Mouse (Mus musculus): ENCODE results near the gene Casp9.
A peak's percentile ranks its signal among the peaks of the same experiment; 100 is the strongest.

Casp9 gene

DNA sequence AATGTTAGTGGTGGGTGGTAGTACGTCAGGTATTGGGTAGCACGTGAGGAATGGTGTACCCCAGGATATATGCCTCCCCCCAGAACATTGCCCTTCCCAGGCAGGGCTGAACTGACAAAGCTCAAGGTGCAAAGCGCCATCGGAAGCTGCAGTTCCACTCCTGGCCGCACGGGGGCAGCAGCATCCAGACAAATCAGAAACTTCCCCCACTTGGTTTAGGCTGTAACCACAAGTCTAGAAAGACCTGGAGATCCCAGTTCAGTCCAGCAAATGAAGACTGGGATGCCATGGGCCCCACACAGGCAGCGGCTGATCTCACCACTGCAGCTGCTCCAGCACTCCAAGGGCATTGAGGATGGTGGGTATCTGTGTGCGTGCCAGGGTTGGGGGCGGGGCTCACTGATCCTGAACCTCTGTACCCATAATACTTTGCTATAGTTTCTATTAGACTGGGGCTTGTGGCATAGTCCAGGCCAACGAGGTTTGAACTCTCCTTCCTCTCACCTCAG is 64.1 kb downstream of the Casp9 start:
- H3K9me3 ChIP-seq (ENCODE audit: low read length), result no peaks in the 10 kb centered on the region
- peaks cover 35% of the 10 kb centered on the region for H3K4me1 ChIP-seq (replicated peaks; ENCODE audit: low read depth, low read length)
- peak; percentile 97 for TF ChIP-seq CTCF (conservative IDR thresholded peaks at IDR 0.05; ENCODE audit: low read length)
- TF ChIP-seq NANOG (IDR thresholded peaks at IDR 0.05; ENCODE audit: borderline replicate concordance, low read length), result no peak
- H3K27me3 ChIP-seq (ENCODE audit: insufficient read depth, low read length), result 0 out of 2 replicates have a peak, but pooled peaks cover 2% of the 10 kb centered on the region
- H3K36me3 ChIP-seq (ENCODE audit: insufficient read depth, low read length), result peaks cover 12% of the 10 kb centered on the region; the same call in 1 of the 2 replicates
- H3K4me3 ChIP-seq (replicated peaks; ENCODE audit: low read length), result no peak overlapping the region

DNA sequence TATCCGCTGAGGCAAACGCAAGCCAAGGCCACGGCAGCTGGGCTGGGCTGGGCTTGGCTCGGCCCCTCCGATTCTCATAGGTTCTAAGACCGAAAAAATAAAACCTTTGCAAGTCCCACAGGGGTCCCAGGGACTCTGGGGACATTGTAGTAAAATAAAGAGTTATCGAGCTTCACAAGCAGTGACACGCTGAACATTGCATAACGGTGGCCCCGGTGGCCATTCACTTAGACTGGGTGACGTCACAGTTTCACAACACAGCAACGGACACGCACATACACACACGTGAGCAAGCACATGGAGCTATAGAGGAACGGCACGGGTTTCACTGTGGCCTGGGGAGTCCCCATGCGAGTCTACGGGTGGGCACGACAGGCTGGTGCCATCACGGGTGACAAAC is 65.1 kb downstream of the Casp9 start:
- H3K9me3 ChIP-seq (ENCODE audit: low read length), result no peaks in the 10 kb centered on the region
- H3K36me3 ChIP-seq (ENCODE audit: insufficient read depth, low read length), result peaks cover 12% of the 10 kb centered on the region; the same call in 1 of the 2 replicates
- 0 out of 2 replicates have a peak, but pooled peaks cover 2% of the 10 kb centered on the region for H3K27me3 ChIP-seq (ENCODE audit: insufficient read depth, low read length)
- peaks cover 35% of the 10 kb centered on the region for H3K4me1 ChIP-seq (replicated peaks; ENCODE audit: low read depth, low read length)
- no peak for TF ChIP-seq POU5F1 (IDR thresholded peaks at IDR 0.05; ENCODE audit: borderline replicate concordance, low read length)
- no peak for TF ChIP-seq NANOG (IDR thresholded peaks at IDR 0.05; ENCODE audit: borderline replicate concordance, low read length)
- TF ChIP-seq CTCF (conservative IDR thresholded peaks at IDR 0.05; ENCODE audit: low read length), result no peak
- no peak overlapping the region for H3K4me3 ChIP-seq (replicated peaks; ENCODE audit: low read length)

DNA sequence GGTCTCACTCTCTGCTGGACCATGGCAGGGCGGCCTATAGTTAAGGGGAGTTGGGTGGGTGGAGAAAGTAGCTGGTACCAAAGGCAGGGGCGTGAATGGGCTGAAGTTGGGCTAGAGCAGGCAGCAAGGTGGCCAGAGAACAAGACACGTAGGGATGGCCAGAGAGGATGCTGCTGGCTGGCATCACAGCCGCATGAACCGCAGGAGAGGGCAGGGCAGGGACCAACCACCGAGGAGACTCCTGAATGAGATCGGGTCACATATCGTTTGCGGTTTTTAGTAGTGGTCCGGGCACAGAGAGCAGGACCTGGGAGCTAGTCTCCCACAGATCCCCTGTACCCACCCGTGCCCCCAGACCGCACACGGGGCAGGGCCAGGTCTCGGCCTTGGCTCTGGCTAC is 65.9 kb downstream of the Casp9 start:
- Histone ChIP-seq H3K9me3 (ENCODE audit: low read length) (no peaks in the 10 kb centered on the region), H3K27me3 (ENCODE audit: insufficient read depth, low read length) (0 out of 2 replicates have a peak, but pooled peaks cover 2% of the 10 kb centered on the region), H3K36me3 (ENCODE audit: insufficient read depth, low read length) (peaks cover 12% of the 10 kb centered on the region; the same call in 1 of the 2 replicates), H3K4me3 (replicated peaks; ENCODE audit: low read length) (no peak overlapping the region), H3K4me1 (replicated peaks; ENCODE audit: low read depth, low read length) (peaks cover 43% of the 10 kb centered on the region)
- TF ChIP-seq POU5F1 (IDR thresholded peaks at IDR 0.05; ENCODE audit: borderline replicate concordance, low read length), result no peak
- no peak for TF ChIP-seq NANOG (IDR thresholded peaks at IDR 0.05; ENCODE audit: borderline replicate concordance, low read length)
- TF ChIP-seq CTCF (conservative IDR thresholded peaks at IDR 0.05; ENCODE audit: low read length), result no peak

DNA sequence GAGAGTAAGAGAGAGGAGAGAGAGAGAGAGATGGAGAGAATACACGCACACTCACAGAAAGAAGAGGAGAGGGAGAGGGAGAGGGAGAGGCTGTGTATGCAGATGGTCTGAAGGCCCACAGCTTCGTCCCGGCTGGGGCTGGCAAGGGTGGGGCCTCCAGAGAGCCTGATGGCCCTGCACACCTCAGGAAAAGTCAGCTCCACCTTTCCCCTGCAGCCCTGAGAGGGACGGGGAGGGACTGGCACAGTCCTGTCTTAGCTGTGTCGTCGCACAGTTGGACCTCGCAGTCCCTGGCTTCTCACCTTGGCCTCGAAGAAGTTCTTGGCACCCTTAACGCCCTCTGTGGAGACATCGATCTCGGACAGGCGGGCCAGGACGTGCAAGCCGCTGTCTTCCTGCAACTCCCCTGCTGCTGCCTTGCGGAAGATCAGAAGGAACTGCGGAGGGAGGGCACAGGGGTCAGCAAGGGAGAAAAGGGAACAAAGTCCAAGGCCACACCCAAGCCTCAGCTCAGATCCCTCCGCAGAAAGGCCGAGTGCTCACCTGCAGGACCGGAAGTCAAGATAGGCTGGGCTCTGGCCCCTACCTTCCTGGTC is 66.9 kb downstream of the Casp9 start:
- peak overlapping the region; percentile 35; the same call in 1 of the 2 replicates for H3K4me3 ChIP-seq (replicated peaks; ENCODE audit: low read length)

DNA sequence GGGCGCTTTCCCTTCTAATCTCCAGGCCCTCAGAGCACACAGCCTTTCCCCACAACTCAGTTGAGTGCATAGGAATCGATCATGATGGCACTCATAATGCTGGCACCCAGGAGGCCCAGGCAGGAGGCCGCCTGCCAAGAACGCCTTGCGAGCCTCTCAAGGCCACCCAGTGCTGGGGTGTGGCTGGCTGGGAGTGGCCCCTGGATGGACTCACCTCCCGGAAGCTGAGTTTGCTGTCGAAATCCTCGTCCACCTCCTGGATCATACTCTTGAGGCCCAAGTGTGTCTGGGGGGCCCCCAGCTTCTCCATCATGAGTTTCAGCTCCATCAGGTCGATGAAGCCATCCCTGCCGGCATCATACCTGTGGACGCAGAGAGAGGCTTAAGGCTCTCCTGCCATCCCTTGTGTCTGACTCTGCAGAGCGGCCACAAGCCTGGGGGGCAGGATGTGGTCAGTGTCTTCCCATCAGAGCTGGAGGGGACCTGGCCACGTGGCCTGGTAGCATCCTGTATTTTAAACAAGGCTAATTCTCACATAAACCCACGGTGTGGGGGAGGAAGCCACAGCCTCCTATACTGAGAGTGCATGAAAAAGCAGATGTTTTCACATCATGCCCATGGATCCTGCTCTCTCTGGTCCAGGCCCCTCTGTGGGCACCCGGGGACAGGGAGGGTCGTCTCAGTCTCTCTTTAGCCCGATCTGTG is 68.3 kb downstream of the Casp9 start:
- TF ChIP-seq CTCF (conservative IDR thresholded peaks at IDR 0.05; ENCODE audit: low read length), result no peak
- no peak for TF ChIP-seq POU5F1 (IDR thresholded peaks at IDR 0.05; ENCODE audit: borderline replicate concordance, low read length)

More for the DNA sequence above, 66.9 kb downstream of the Casp9 start:
- Histone ChIP-seq H3K36me3 (ENCODE audit: insufficient read depth, low read length) (peaks cover 12% of the 10 kb centered on the region; the same call in 1 of the 2 replicates), H3K4me1 (replicated peaks; ENCODE audit: low read depth, low read length) (peaks cover 51% of the 10 kb centered on the region), H3K27me3 (ENCODE audit: insufficient read depth, low read length) (0 out of 2 replicates have a peak, but pooled peaks cover under 1% of the 10 kb centered on the region), H3K9me3 (ENCODE audit: low read length) (no peaks in the 10 kb centered on the region)
- TF ChIP-seq CTCF (conservative IDR thresholded peaks at IDR 0.05; ENCODE audit: low read length) (no peak), NANOG (IDR thresholded peaks at IDR 0.05; ENCODE audit: borderline replicate concordance, low read length) (no peak), POU5F1 (IDR thresholded peaks at IDR 0.05; ENCODE audit: borderline replicate concordance, low read length) (no peak)

DNA sequence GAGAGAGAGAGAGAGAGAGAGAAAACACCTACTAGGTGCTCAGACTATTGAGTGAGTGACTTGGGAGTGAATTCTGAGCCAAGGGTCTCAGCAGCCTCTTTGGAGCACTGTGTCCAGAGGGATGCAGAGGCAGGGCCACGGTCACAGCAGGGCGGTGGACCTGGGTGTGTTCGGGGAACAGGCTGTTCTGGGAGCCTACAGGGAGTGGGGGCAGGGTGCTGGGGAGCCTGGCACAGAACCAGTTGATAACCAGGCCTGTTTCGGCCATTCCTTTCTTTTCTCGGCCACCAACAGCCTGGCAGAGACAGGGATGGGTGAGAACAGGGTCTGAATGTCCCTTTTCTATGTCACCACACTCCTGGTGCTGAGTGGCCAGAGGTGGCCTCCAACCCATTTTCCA is 69.5 kb downstream of the Casp9 start:
- Histone ChIP-seq H3K9me3 (ENCODE audit: low read length) (no peaks in the 10 kb centered on the region), H3K36me3 (ENCODE audit: insufficient read depth, low read length) (peaks cover 12% of the 10 kb centered on the region; the same call in 1 of the 2 replicates), H3K4me1 (replicated peaks; ENCODE audit: low read depth, low read length) (peaks cover 67% of the 10 kb centered on the region), H3K4me3 (replicated peaks; ENCODE audit: low read length) (no peak overlapping the region), H3K27me3 (ENCODE audit: insufficient read depth, low read length) (no peaks in the 10 kb centered on the region)
- TF ChIP-seq POU5F1 (IDR thresholded peaks at IDR 0.05; ENCODE audit: borderline replicate concordance, low read length) (no peak), CTCF (conservative IDR thresholded peaks at IDR 0.05; ENCODE audit: low read length) (no peak), NANOG (IDR thresholded peaks at IDR 0.05; ENCODE audit: borderline replicate concordance, low read length) (no peak)

More for the DNA sequence above, 68.3 kb downstream of the Casp9 start:
- Histone ChIP-seq H3K4me1 (replicated peaks; ENCODE audit: low read depth, low read length) (peaks cover 61% of the 10 kb centered on the region), H3K36me3 (ENCODE audit: insufficient read depth, low read length) (peaks cover 12% of the 10 kb centered on the region; the same call in 1 of the 2 replicates), H3K9me3 (ENCODE audit: low read length) (no peaks in the 10 kb centered on the region), H3K27me3 (ENCODE audit: insufficient read depth, low read length) (no peaks in the 10 kb centered on the region), H3K4me3 (replicated peaks; ENCODE audit: low read length) (no peak overlapping the region)

DNA sequence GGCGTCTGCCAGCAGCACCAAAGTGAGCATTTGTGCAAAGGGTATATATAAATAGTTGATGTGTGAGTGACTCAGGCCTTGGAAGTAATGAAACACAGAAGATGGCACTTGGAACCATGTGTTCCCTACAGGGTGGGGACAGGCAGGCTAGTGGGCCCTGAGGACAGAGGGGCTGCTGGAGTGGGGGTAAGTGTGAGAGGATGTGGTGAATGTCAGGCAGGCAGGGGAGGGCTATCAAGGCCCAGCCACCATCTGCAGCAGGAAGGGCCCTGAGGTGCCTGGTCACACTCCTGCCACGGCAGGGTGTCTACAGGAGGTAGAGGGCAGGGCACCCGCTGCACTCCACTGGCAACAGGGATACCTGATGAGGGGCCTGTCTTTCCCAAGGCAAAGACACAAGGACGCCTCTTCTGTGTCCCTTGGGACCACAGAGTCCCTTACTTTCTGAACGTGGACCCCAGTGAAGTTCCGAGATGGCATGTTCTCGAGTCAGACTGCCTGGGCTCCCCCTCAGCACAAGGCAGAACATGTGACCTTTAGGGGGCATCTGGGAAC is 70.4 kb downstream of the Casp9 start:
- Histone ChIP-seq H3K9me3 (ENCODE audit: low read length) (no peaks in the 10 kb centered on the region), H3K4me1 (replicated peaks; ENCODE audit: low read depth, low read length) (peaks cover 74% of the 10 kb centered on the region), H3K27me3 (ENCODE audit: insufficient read depth, low read length) (no peaks in the 10 kb centered on the region), H3K4me3 (replicated peaks; ENCODE audit: low read length) (no peak overlapping the region), H3K36me3 (ENCODE audit: insufficient read depth, low read length) (peaks cover 12% of the 10 kb centered on the region; the same call in 1 of the 2 replicates)
- TF ChIP-seq NANOG (IDR thresholded peaks at IDR 0.05; ENCODE audit: borderline replicate concordance, low read length), result no peak

DNA sequence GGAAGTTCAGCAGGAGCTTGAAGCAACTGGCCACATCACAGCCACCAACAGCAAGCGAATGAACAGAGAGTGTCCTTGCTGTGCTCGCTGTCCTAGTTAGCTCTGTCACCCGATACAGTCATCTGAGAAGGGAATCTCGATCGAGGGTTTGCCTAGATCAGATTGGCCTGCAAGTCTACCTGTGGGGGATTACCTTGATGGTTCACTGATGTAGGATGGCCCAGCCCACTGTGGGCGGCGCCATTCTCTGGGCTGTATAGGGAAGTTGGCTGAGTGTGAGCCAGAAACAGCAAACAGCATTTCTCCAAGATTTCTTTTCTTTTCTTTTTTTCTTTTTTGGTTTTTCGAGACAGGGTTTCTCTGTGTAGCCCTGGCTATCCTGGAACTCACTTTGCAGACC is 71.1 kb downstream of the Casp9 start:
- Histone ChIP-seq H3K4me3 (replicated peaks; ENCODE audit: low read length) (no peak overlapping the region), H3K4me1 (replicated peaks; ENCODE audit: low read depth, low read length) (peaks cover 78% of the 10 kb centered on the region), H3K9me3 (ENCODE audit: low read length) (no peaks in the 10 kb centered on the region), H3K36me3 (ENCODE audit: insufficient read depth, low read length) (peaks cover 16% of the 10 kb centered on the region), H3K27me3 (ENCODE audit: insufficient read depth, low read length) (no peaks in the 10 kb centered on the region)
- TF ChIP-seq POU5F1 (IDR thresholded peaks at IDR 0.05; ENCODE audit: borderline replicate concordance, low read length) (no peak), CTCF (conservative IDR thresholded peaks at IDR 0.05; ENCODE audit: low read length) (no peak), NANOG (IDR thresholded peaks at IDR 0.05; ENCODE audit: borderline replicate concordance, low read length) (no peak)
